Mouse (Mus musculus) natural killer cell, adult 2 months (primary cell): ENCODE data around the gene Myom3.

Experiments
- DNase-seq, 2 experiments: peaks; one replicate each; pipeline ENCODE4 v3.0.0; 2022; ENCODE audit warnings: low spot score in 2 of 2

Myom3 gene

DNA sequence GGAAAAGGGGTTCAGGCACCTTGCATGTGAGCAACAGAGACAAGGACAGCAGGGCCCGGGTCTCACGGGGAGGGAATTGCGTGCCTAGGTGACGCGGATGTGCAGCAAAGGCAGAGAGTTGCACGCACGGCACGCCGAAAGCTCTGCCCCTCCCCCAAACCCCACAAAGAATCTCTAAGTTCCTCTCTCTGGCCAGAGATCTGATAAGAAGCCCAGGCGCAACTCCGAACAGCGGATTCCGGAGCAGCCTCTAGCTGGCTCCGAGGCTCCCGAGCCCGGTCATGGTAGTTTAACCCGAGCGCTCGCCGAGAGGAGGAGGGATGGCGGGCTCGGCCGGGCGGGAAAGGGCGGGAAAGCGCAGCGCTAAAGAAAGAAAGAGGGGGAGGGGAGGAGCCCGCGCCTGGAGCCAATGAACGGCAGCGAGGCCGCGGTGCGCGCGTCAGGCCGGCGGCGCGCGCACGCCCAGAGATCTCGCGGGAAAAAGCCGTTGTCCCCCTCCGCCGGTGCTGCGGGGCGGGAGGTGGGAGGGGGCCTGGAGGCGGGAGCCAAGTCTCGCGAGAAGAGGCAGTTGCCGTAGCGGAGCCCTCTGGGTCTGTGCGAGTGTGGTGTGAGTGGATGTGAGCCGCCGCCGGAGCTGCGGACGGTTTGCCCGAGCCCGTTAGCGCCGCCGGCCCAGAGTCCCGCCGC lies 96.2 kb downstream of the Myom3 start, which contains the start of gene Srsf10:
Gene Srsf10 (plus strand): TSS at position 212 of the 687 bp plus-strand sequence.
- DNase-seq = peak; percentile 93 to 96

DNA sequence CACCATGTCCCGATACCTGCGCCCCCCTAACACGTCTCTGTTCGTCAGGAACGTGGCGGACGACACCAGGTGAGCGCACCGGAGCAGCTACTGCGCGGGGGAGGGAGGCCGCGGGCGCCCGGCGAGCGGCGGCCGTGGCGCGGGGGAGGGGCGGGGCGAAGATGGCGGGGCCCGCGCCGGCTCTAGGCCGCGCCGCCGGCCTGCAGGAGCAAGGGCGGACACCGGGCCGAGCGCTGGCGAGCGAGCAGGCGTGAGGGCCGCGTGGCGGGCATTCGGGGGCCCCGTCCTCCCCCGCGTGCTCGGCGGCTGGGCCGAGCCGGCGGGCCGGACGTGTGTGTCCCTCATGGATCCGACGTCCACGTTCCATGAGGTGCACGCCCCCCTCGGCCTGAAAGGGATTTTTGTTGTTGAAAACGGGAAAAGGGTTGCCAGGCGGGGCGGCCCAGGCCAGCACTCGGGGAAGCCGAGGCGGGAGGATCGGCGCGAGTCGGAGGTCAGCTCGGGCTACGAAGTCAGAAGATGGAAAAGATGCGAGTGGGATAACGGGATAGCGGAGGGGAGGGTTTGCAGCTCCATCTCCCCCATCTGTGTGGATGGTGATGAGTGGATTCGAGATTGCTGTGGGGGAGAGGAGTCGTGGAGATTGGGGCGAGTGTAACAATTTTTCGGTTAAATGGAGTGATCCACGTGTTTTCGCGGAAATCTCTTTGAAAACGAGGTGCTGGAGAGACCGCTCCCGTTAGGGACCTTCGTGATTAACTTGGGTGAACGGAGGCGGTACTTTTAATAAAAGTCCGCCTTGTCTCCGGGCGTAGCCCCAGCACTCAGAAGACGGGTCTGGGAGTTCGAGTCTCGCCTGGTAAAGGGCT lies 96.9 kb downstream of the Myom3 start:
- DNase-seq = peak in 1 of 2 experiments; percentile 34

DNA sequence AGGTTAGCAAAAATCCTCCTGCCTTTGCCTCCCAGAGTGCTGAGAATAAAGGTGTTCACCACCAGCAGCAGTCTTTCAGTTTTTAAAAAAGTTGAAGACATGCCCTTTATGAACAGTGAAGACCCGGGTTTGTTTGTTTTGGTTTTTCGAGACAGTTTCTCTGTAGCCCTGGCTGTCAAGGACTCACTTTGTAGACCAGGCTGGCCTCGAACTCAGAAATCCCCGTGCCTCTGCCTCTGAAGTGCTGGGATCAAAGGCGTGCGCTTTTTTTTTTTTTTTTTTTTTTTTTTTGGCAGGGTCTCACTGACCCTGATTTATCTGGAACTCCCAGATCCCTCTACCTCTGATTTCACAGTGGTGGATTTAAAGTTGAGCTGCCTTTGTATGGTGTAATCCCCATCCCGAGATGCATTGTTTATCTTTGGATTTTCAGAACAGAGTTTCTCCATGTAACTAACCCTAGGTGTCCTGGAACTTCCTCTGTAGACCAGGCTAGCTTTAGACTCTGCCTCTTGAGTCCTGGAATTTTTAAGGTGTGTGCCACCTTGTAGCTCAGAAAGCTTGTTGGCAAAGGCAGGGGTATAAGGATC lies 98.2 kb downstream of the Myom3 start:
- no peak for DNase-seq
